Mouse (Mus musculus) frontal cortex, postnatal 10 days (tissue): ENCODE data around the gene Cdca5.

Source experiments
- DNase-seq, 2 experiments: peaks; one replicate each; pipeline ENCODE4 v3.0.0; 2022; ENCODE audit warnings: low spot score in 2 of 2, mixed read lengths in 1 of 2

Cdca5 gene

GRCm38 (mm10) chr19:6141394-6141749 lies 56.6 kb downstream of the Cdca5 start, which contains the start of gene Arl2:
TSS of gene Arl2 (minus strand) at chr19:6141548.
- DNase-seq = peak; percentile 76 to 80
